Mouse (Mus musculus) brain, embryonic 18.5 days (tissue): ENCODE measurements around the gene Ddx24.
A peak's percentile ranks its signal among the peaks of the same experiment; 100 is the strongest.

ENCODE experiments used
- DNase-seq: peaks from one replicate; pipeline ENCODE4 v3.0.0-alpha.2; 2012; ENCODE audit warnings: low read depth, low spot score

Gene Ddx24

GRCm38 (mm10) chr12:103389982-103390381 lies 35.6 kb downstream of the Ddx24 start:
- no peak for DNase-seq

GRCm38 (mm10) chr12:103389348-103389727 lies 36.3 kb downstream of the Ddx24 start:
- no peak for DNase-seq

- DNase-seq: peak; percentile 95
Measured at GRCm38 (mm10) chr12:103388505-103389347, 36.9 kb downstream of the Ddx24 start, which contains the start of gene Otub2. Gene Otub2, plus strand, starts transcription at chr12:103388682.

GRCm38 (mm10) chr12:103380226-103380625 lies 45.4 kb downstream of the Ddx24 start:
- DNase-seq: no peak

- no peak for DNase-seq
Measured at GRCm38 (mm10) chr12:103376774-103377173, 48.9 kb downstream of the Ddx24 start.

GRCm38 (mm10) chr12:103376124-103376523 lies 49.5 kb downstream of the Ddx24 start:
- DNase-seq: no peak

GRCm38 (mm10) chr12:103373530-103374236 lies 51.9 kb downstream of the Ddx24 start:
- no peak for DNase-seq

GRCm38 (mm10) chr12:103371711-103372110 lies 53.9 kb downstream of the Ddx24 start:
- no peak for DNase-seq

- no peak for DNase-seq
Measured at GRCm38 (mm10) chr12:103370861-103371260, 54.8 kb downstream of the Ddx24 start.

- DNase-seq: no peak
Measured at GRCm38 (mm10) chr12:103368777-103369176, 56.9 kb downstream of the Ddx24 start.

- DNase-seq: no peak
Measured at GRCm38 (mm10) chr12:103368326-103368669, 57.3 kb downstream of the Ddx24 start.

GRCm38 (mm10) chr12:103367620-103368325 lies 57.9 kb downstream of the Ddx24 start:
- no peak for DNase-seq

GRCm38 (mm10) chr12:103367171-103367570 lies 58.5 kb downstream of the Ddx24 start:
- no peak for DNase-seq

- no peak for DNase-seq
Measured at GRCm38 (mm10) chr12:103362336-103362735, 63.3 kb downstream of the Ddx24 start.

- no peak for DNase-seq
Measured at GRCm38 (mm10) chr12:103361539-103362307, 63.9 kb downstream of the Ddx24 start.

- DNase-seq: no peak
Measured at GRCm38 (mm10) chr12:103360812-103361211, 64.8 kb downstream of the Ddx24 start.

- no peak for DNase-seq
Measured at GRCm38 (mm10) chr12:103358951-103359801, 66.5 kb downstream of the Ddx24 start.

GRCm38 (mm10) chr12:103358216-103358615 lies 67.4 kb downstream of the Ddx24 start:
- no peak for DNase-seq
